Mouse (Mus musculus) midbrain, embryonic 11.5 days (tissue): ENCODE data around the gene Stx8. TPM values are rescaled to one million over a fixed set of nuclear protein-coding genes. Genes with fewer than 3 reads are reported as not detected.

Experiments
- ATAC-seq: fragments of 200-750 bp; cut with Nextera tagmentation; 2 replicates; pipeline ENCODE4 v1.8.0; 2017; ENCODE audit warnings: moderate TSS enrichment, moderate library complexity; ENCODE audit not compliant: low FRiP score
- DNase-seq: peaks from one replicate; pipeline ENCODE4 v3.0.0; 2015; ENCODE audit warnings: low spot score; ENCODE audit errors: missing footprints
- H3K27ac ChIP-seq: fragments of 300-500 bp; sonication (generic); 2 replicates; pipeline ENCODE4 v1.5.1; 2014; ENCODE audit warnings: low read depth, low read length
- H3K27me3 ChIP-seq: fragments of 300-500 bp; sonication (generic); 2 replicates; pipeline ENCODE4 v1.6.1; 2014; ENCODE audit warnings: mild to moderate bottlenecking, low read length, moderate library complexity, mixed read lengths; ENCODE audit not compliant: control insufficient read depth, insufficient read depth
- H3K36me3 ChIP-seq: fragments of 300-500 bp; sonication (generic); 2 replicates; pipeline ENCODE4 v1.6.1; 2014; ENCODE audit warnings: mild to moderate bottlenecking, low read length, moderate library complexity, mixed read lengths; ENCODE audit not compliant: control insufficient read depth, insufficient read depth
- H3K4me1 ChIP-seq: fragments of 300-500 bp; sonication (generic); 2 replicates; pipeline ENCODE4 v1.6.1; 2014; ENCODE audit warnings: low read length; ENCODE audit not compliant: control insufficient read depth, insufficient read depth
- H3K4me2 ChIP-seq: fragments of 300-500 bp; sonication (generic); 2 replicates; pipeline ENCODE4 v1.6.1; 2014; ENCODE audit warnings: mild to moderate bottlenecking, moderate library complexity
- H3K4me3 ChIP-seq: fragments of 300-500 bp; sonication (generic); 2 replicates; pipeline ENCODE4 v1.5.1; 2014; ENCODE audit warnings: low read depth, low read length
- H3K9ac ChIP-seq: fragments of 300-500 bp; sonication (generic); 2 replicates; pipeline ENCODE4 v1.6.1; 2014; ENCODE audit warnings: low read length
- H3K9me3 ChIP-seq: fragments of 300-500 bp; sonication (generic); 2 replicates; pipeline ENCODE4 v1.6.1; 2016; ENCODE audit warnings: low read length; ENCODE audit not compliant: control insufficient read depth
- WGBS: fragments of 180-500 bp; shearing (Covaris S2); extraction: QIAGEN DNeasy Blood & Tissue Kit; methylation state at CpG from one replicate; pipeline ENCODE4 v1.1.7; 2014; 5-methylcytosine and 5-hydroxymethylcytosine counted together
- polyA plus RNA-seq: library from polyadenylated mRNA; unstranded; fragments of >200 nt; fragmentation: Nextera tagmentation; extraction: Ambion mirVana; gene quantifications from 2 replicates; pipeline ENCODE4 v1.2.1, GENCODE M21; 2014

Stx8 gene
- polyA plus RNA-seq = 55.3 and 60.7 TPM in 2 replicates

GRCm38 (mm10) chr11:67965905-67966878, at the start of gene Stx8:
TSS of gene Stx8 (plus strand) at chr11:67966193.
- WGBS = under 1% methylated on average over 28 of the region's 28 CpGs
- Histone ChIP-seq H3K9ac (peak within 1 kb of the TSS; percentile 72), H3K9me3 (no peaks in the 10 kb centered on the region), H3K27me3 (no peaks in the 10 kb centered on the region), H3K4me1 (peaks cover 13% of the 10 kb centered on the region; the same call in 1 of the 2 replicates), H3K4me3 (peak within 1 kb of the TSS; percentile 56), H3K4me2 (peak within 1 kb of the TSS; percentile 78), H3K27ac (no peak within 1 kb of the TSS), H3K36me3 (no peaks in the 10 kb centered on the region)
- ATAC-seq = peak; percentile 86
- peak; percentile 99 for DNase-seq

- WGBS = 79% methylated on average over 3 of the region's 3 CpGs
- Histone ChIP-seq H3K4me2 (no peak overlapping the region), H3K4me1 (peaks cover 2% of the 10 kb centered on the region; the same call in 1 of the 2 replicates), H3K4me3 (no peak overlapping the region), H3K9me3 (no peaks in the 10 kb centered on the region), H3K9ac (no peak overlapping the region), H3K36me3 (no peaks in the 10 kb centered on the region), H3K27ac (no peak overlapping the region), H3K27me3 (peaks cover 23% of the 10 kb centered on the region)
- ATAC-seq (no peak), DNase-seq (no peak)
Measured at GRCm38 (mm10) chr11:67917126-67917525, 48.9 kb upstream of the Stx8 start.

- H3K9ac ChIP-seq = no peak overlapping the region
- 78% methylated on average over 5 of the region's 5 CpGs for WGBS
- H3K36me3 ChIP-seq = no peaks in the 10 kb centered on the region
- H3K27me3 ChIP-seq = peaks cover 23% of the 10 kb centered on the region
- H3K9me3 ChIP-seq = no peaks in the 10 kb centered on the region
- ATAC-seq = no peak
- no peak overlapping the region for H3K4me2 ChIP-seq
- peaks cover 7% of the 10 kb centered on the region for H3K4me1 ChIP-seq
- no peak overlapping the region for H3K4me3 ChIP-seq
- no peak overlapping the region for H3K27ac ChIP-seq
- DNase-seq = no peak
Measured at GRCm38 (mm10) chr11:67919593-67919992, 46.4 kb upstream of the Stx8 start.

- no peaks in the 10 kb centered on the region for H3K36me3 ChIP-seq
- no peak overlapping the region for H3K9ac ChIP-seq
- ATAC-seq = no peak
- peaks cover 7% of the 10 kb centered on the region for H3K4me1 ChIP-seq
- no peak overlapping the region for H3K4me2 ChIP-seq
- no peak overlapping the region for H3K4me3 ChIP-seq
- H3K9me3 ChIP-seq = no peaks in the 10 kb centered on the region
- peaks cover 23% of the 10 kb centered on the region for H3K27me3 ChIP-seq
- H3K27ac ChIP-seq = no peak overlapping the region
- 49% methylated on average over 9 of the region's 9 CpGs for WGBS
- no peak for DNase-seq
Measured at GRCm38 (mm10) chr11:67920226-67920960, 45.6 kb upstream of the Stx8 start.

GRCm38 (mm10) chr11:67921091-67921826, 44.7 kb upstream of the Stx8 start:
- no peak overlapping the region for H3K27ac ChIP-seq
- ATAC-seq = peak; percentile 52; the same call in 1 of the 2 replicates

GRCm38 (mm10) chr11:67921827-67922754, 43.9 kb upstream of the Stx8 start, which contains the start of gene Usp43:
TSS of gene Usp43 (minus strand) at chr11:67922153.
- H3K4me1 ChIP-seq = peaks cover 7% of the 10 kb centered on the region

More at GRCm38 (mm10) chr11:67921091-67921826, 44.7 kb upstream of the Stx8 start:
- 2% methylated on average over 47 of the region's 47 CpGs for WGBS
- Histone ChIP-seq H3K4me3 (peak overlapping the region; percentile 78), H3K27me3 (peaks cover 23% of the 10 kb centered on the region), H3K4me1 (peaks cover 7% of the 10 kb centered on the region), H3K4me2 (peak overlapping the region; percentile 100), H3K36me3 (no peaks in the 10 kb centered on the region), H3K9ac (peak overlapping the region; percentile 67), H3K9me3 (no peaks in the 10 kb centered on the region)
- peak; percentile 95 for DNase-seq

GRCm38 (mm10) chr11:67922755-67923125, 43.3 kb upstream of the Stx8 start:
- H3K27me3 ChIP-seq = peaks cover 23% of the 10 kb centered on the region
- H3K9me3 ChIP-seq = no peaks in the 10 kb centered on the region
- peaks cover 7% of the 10 kb centered on the region for H3K4me1 ChIP-seq
- peak overlapping the region; percentile 78 for H3K4me3 ChIP-seq
- no peak overlapping the region for H3K27ac ChIP-seq
- under 1% methylated on average over 12 of the region's 12 CpGs for WGBS
- H3K9ac ChIP-seq = no peak overlapping the region
- peak overlapping the region; percentile 100 for H3K4me2 ChIP-seq
- H3K36me3 ChIP-seq = no peaks in the 10 kb centered on the region
- DNase-seq (peak; percentile 93), ATAC-seq (peak; percentile 81; the same call in 1 of the 2 replicates)

More at GRCm38 (mm10) chr11:67921827-67922754, 43.9 kb upstream of the Stx8 start, which contains the start of gene Usp43:
- ATAC-seq (peak; percentile 77), DNase-seq (peak; percentile 92)
- peak within 1 kb of the TSS; percentile 100 for H3K4me2 ChIP-seq
- H3K4me3 ChIP-seq = peak within 1 kb of the TSS; percentile 78
- no peak within 1 kb of the TSS for H3K27ac ChIP-seq
- WGBS = under 1% methylated on average over 74 of the region's 80 CpGs
- H3K9ac ChIP-seq = peak within 1 kb of the TSS; percentile 67
- no peaks in the 10 kb centered on the region for H3K36me3 ChIP-seq
- H3K9me3 ChIP-seq = no peaks in the 10 kb centered on the region
- H3K27me3 ChIP-seq = peaks cover 23% of the 10 kb centered on the region

GRCm38 (mm10) chr11:67923720-67924119, 42.3 kb upstream of the Stx8 start:
- no peak overlapping the region for H3K27ac ChIP-seq
- H3K9ac ChIP-seq = no peak overlapping the region
- ATAC-seq (no peak), DNase-seq (no peak)
- no peaks in the 10 kb centered on the region for H3K36me3 ChIP-seq
- peaks cover 7% of the 10 kb centered on the region for H3K4me1 ChIP-seq
- peaks cover 23% of the 10 kb centered on the region for H3K27me3 ChIP-seq
- H3K4me2 ChIP-seq = no peak overlapping the region
- WGBS = 91% methylated on average over 5 of the region's 5 CpGs
- no peak overlapping the region for H3K4me3 ChIP-seq
- no peaks in the 10 kb centered on the region for H3K9me3 ChIP-seq
